Mouse (Mus musculus) liver, postnatal 0 days (tissue): ENCODE data around the gene Rundc3a.

Source experiments
- CTCF ChIP-seq: sonication (generic); IDR thresholded peaks from 2 replicates; pipeline ENCODE4 v1.5.1; 2016; ENCODE audit warnings: antibody characterized with exemption, low read depth
- EP300 ChIP-seq: IDR thresholded peaks from 2 replicates; pipeline ENCODE4 v1.6.1; 2016; ENCODE audit warnings: antibody characterized with exemption, low read depth, mild to moderate bottlenecking

GRCm38 (mm10) chr11:102386121-102386520, 7.1 kb upstream of the Rundc3a start:
- TF ChIP-seq CTCF: no peak
- TF ChIP-seq EP300: no peak
